Mouse (Mus musculus): ENCODE measurements around the gene Erich2.
A peak's percentile ranks its signal among the peaks of the same experiment; 100 is the strongest.
"Not testable (repeated sequence)": the region's sequence is repeated elsewhere in the genome, so short reads cannot be mapped to it uniquely, and the experiment has no call there.

Gene Erich2

GRCm38 (mm10) chr2:70508496-70508895 is at the start of gene Erich2:
Gene Erich2 (plus strand): TSS chr2:70508819.
- no peak for DNase-seq (ENCODE audit: low spot score)

- no peak for DNase-seq (ENCODE audit: low spot score)
Measured at GRCm38 (mm10) chr2:70463606-70464005, 45.0 kb upstream of the Erich2 start.

GRCm38 (mm10) chr2:70471136-70471535 is 37.5 kb upstream of the Erich2 start:
- no peak for DNase-seq (ENCODE audit: low spot score)

- peak; percentile 33 for DNase-seq (ENCODE audit: low spot score)
Measured at GRCm38 (mm10) chr2:70471861-70472620, 36.6 kb upstream of the Erich2 start.

- no peak for DNase-seq (ENCODE audit: low spot score)
Measured at GRCm38 (mm10) chr2:70497715-70498318, 10.8 kb upstream of the Erich2 start.

GRCm38 (mm10) chr2:70503436-70503835 is 5.2 kb upstream of the Erich2 start:
- no peak for DNase-seq (ENCODE audit: low spot score)

- no peak for DNase-seq (ENCODE audit: low spot score)
Measured at GRCm38 (mm10) chr2:70505229-70505628, 3.4 kb upstream of the Erich2 start.

- no peak for DNase-seq (ENCODE audit: low spot score)
Measured at GRCm38 (mm10) chr2:70505896-70506295, 2.7 kb upstream of the Erich2 start.

GRCm38 (mm10) chr2:70506372-70506771 is 2.2 kb upstream of the Erich2 start:
- DNase-seq (ENCODE audit: low spot score), result no peak

- peak; percentile 85 for DNase-seq (ENCODE audit: low spot score)
Measured at GRCm38 (mm10) chr2:70509021-70509632, 508 bp downstream of the Erich2 start.

GRCm38 (mm10) chr2:70538283-70538682 is 29.7 kb downstream of the Erich2 start:
- DNase-seq (ENCODE audit: low spot score), result not testable (repeated sequence)

- DNase-seq (ENCODE audit: low spot score), result no peak
Measured at GRCm38 (mm10) chr2:70550671-70551070, 42.1 kb downstream of the Erich2 start.

- no peak for DNase-seq (ENCODE audit: low spot score)
Measured at GRCm38 (mm10) chr2:70551446-70551845, 42.8 kb downstream of the Erich2 start.

GRCm38 (mm10) chr2:70552067-70552598 is 43.5 kb downstream of the Erich2 start:
- no peak for DNase-seq (ENCODE audit: low spot score)

- no peak for DNase-seq (ENCODE audit: low spot score)
Measured at GRCm38 (mm10) chr2:70552772-70553171, 44.2 kb downstream of the Erich2 start, which contains the start of gene Gad1. Gene Gad1 (plus strand): TSS chr2:70553072.

GRCm38 (mm10) chr2:70553826-70554225 is 45.2 kb downstream of the Erich2 start:
- DNase-seq (ENCODE audit: low spot score), result no peak

- peak; percentile 75 for DNase-seq (ENCODE audit: low spot score)
Measured at GRCm38 (mm10) chr2:70558112-70558842, 49.7 kb downstream of the Erich2 start.

GRCm38 (mm10) chr2:70558843-70559451 is 50.3 kb downstream of the Erich2 start:
- no peak for DNase-seq (ENCODE audit: low spot score)

GRCm38 (mm10) chr2:70559520-70559919 is 50.9 kb downstream of the Erich2 start:
- peak; percentile 75 for DNase-seq (ENCODE audit: low spot score)

GRCm38 (mm10) chr2:70561077-70561795 is 52.6 kb downstream of the Erich2 start:
- DNase-seq (ENCODE audit: low spot score), result peak; percentile 59

GRCm38 (mm10) chr2:70562011-70562491 is 53.4 kb downstream of the Erich2 start:
- no peak for DNase-seq (ENCODE audit: low spot score)
